Mouse (Mus musculus) retina, adult 2 months (tissue): Measurements from ENCODE around the gene Tnnt1.
"Not testable (repeated sequence)": the region's sequence is repeated elsewhere in the genome, so short reads cannot be mapped to it uniquely, and the experiment has no call there.

Experiments
- DNase-seq: peaks from one replicate; pipeline ENCODE4 v3.0.0-alpha.2; 2012; ENCODE audit warnings: low read depth, low spot score

The Tnnt1 gene

DNA sequence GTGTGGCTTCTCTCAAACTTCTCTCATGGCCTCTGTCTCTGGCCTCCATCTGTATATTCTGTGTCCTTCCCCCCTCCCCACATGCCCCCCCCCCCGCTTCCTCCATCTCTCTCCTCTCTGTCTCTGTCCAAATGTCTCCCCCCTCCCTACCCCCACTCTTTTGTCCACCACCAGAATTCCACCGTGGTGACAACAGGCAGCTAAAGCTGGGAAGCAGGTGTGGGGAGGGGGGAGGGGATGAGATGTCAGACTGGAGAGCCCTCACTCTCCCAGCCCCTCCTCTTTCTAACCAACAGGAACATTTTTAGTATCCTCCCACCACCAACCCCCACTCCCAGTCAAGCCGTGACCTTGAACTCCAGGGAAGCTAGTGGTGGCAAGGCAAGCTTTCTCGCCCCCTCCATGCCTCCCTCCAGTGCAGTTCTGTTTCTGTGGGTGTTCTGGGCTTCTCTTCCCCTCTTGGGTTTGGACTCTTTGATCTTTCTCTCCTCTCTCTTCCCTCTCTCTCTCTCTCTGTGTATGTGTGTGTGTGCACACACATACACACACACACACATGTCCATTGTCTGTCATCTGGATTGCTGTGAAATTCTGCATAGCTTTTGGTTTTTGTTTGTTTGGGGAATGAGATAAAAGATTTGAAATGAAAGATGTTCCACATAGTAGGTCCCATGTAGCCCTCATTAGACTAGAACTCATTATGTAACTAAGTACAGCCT, at the start of gene Tnnt1:
TSS of gene Tnnt1 (minus strand) at position 51 of the 719 bp plus-strand sequence.
- no peak for DNase-seq

GRCm38 (mm10) chr7:4562660-4563059, 46.5 kb upstream of the Tnnt1 start:
- no peak for DNase-seq

DNA sequence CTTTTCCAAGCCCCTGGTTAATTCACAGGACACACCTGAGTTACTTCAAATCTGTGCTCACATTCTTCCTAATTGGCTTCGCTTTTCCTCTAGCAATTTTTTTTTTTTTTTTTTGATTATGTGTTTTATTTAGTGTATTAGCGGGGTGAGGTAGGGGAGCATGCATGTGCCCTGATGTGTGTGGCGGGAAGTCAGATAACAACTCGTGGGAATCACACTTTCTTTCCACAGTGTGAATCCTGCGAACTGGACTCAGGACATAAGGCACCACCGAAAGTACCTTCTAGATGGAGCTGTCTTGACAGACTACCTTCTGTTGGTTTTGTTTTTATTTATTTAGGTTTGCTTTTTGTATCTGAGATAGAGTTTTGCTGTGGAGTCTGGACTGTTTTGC, 41.0 kb upstream of the Tnnt1 start:
- DNase-seq: no peak

DNA sequence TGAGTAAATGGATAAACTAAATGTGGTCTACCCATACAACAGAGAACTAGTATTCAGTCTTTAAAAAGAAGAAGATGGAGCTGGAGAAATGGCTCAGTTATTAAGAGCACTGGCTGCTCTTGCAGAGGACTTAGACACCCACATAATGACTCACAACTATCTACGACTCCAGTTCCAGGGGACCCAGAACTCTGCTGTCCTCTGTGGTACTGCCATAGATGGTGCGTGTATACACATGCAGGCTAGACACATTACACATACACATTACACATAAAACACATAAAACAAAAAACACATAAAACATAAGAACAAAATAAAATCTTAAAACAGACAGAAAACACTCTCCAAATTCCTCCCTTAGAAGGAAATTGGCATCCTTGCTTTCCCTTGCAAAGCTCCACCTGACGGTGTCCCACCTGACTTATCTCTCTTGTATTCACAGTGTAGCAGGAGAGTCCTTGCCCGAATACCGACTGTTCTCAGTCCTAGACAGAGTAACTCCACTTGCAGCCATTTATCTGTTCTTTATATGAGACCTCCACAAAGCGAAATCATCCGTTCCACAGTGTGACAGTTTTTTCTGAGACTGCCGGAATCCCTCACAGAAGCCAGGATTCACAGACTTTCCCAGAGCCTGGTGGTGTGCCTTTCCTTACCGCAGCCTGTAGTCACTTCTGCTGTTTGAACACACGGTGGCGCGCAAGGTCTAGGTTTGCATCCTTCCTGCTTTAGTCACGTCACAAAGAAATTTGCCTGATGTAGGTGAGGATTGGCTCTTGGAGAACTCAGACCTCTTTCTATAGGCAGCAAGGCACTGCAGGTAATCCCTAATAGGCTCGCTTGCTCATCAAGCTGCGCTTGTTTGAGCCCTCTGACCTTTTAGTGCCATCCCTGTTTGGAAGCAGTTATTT, 40.3 kb upstream of the Tnnt1 start:
- peak; percentile 63 for DNase-seq

DNA sequence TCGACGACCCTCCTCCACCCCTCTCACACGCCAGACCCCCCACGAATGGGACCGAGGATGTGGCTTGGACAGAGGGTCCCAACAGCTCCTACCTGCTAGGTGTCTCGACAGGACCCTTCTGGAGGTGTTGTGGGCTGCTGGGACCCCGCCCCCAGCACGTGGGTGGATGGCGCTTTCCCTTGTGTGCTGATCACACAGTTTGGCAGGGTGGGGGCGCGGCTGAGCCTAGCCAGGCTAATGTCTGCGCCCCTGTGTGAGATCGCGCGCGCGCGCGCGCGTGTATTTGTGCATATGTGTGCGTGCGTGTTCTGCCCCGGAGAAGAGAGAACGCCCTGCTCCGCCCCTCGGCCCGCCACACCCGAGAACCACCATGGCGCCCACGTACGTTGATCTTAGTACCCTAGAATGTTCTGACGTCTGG, 31.0 kb upstream of the Tnnt1 start, which contains the start of gene Syt5:
TSS of gene Syt5 (minus strand) at position 321 of the 421 bp plus-strand sequence.
- DNase-seq: no peak

GRCm38 (mm10) chr7:4546591-4547131, 30.5 kb upstream of the Tnnt1 start:
- no peak for DNase-seq

- no peak for DNase-seq
Measured at GRCm38 (mm10) chr7:4546050-4546449, 29.9 kb upstream of the Tnnt1 start.

- DNase-seq: no peak
Measured at GRCm38 (mm10) chr7:4542013-4542412, 25.8 kb upstream of the Tnnt1 start.

GRCm38 (mm10) chr7:4541344-4541743, 25.2 kb upstream of the Tnnt1 start:
- no peak for DNase-seq

DNA sequence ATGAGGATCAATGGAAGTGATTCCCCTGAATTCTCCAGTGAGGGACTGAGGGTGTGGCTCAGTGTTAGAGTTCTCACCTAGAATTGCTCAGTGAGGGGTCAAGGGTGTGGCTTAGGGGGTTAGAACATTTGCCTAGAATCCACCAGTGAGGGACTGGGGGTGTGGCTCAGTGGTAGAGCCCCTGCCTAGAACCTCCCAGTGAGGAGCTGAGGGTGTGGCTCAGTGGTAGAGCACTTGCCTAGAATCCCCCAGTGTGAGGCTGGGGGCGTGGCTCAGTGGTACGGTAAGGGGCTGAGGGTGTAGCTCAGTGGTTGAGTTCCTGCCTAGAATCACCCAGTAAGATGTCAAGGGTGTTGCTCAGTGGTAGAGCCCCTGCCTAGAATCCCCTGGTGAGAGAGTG, 22.8 kb upstream of the Tnnt1 start:
- no peak for DNase-seq

DNA sequence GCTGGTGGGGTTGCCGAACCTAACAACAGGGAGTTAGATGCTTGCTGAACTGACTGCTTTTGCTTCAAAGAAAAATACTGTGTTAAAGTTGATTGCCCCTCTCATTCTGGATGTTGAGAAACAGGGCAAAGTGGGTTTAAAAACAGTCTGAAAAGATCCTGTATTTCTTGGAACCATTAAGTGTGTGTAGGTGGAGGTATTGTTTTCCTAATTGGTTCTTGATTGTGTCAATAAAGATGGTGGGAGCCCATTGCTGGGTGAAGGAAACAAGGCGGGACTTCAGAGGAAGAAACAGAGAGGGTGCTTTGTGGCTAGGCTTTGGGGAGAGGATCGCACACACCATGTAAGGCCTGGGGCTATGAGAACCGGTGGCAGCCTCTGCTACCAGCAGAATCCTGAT, 21.0 kb upstream of the Tnnt1 start:
- no peak for DNase-seq

DNA sequence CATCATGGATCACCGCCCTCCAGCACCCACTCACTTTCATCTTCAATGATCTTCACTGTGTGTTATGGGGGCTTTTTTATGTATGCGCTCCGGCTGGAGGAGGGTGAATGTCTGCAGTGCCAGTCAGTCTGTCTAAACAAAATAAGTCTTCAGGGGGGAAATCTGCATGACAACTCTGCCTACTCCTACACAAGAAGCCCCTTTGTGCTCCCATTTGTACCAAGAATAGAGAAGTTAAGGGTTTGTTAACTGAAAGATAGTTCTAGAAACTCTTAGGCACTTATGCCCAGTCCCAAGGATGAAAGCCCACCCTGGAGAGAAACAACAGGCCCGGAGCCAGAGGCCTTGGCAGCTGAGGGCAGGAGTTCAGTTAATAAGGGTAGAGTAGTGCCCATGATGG, 20.2 kb upstream of the Tnnt1 start:
- no peak for DNase-seq

GRCm38 (mm10) chr7:4532005-4532729, 16.0 kb upstream of the Tnnt1 start, which contains the start of gene Dnaaf3:
Gene Dnaaf3, minus strand, starts transcription at chr7:4532453.
- DNase-seq: no peak

GRCm38 (mm10) chr7:4530166-4530565, 14.0 kb upstream of the Tnnt1 start:
- not testable (repeated sequence) for DNase-seq

DNA sequence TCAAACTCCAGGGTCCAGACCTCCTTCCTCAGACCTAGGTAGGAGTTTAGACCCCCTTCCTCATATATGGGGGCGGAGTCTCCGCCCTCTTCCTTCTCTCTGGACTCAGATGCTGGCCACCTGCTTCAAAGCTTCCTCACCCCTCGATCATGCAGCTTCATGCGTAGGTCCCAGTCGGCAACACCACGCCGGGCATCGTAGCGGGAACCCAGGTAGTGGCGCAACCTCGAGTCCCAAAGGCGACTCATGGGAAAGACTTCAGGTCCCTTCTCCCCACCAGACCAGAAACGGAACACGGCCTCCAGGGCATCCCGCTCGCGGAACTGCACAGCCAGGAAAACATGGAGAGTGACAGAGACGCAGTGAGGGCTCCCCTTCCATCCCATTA, 11.1 kb upstream of the Tnnt1 start:
- no peak for DNase-seq

GRCm38 (mm10) chr7:4526341-4527301, 10.4 kb upstream of the Tnnt1 start:
- DNase-seq: peak; percentile 49

DNA sequence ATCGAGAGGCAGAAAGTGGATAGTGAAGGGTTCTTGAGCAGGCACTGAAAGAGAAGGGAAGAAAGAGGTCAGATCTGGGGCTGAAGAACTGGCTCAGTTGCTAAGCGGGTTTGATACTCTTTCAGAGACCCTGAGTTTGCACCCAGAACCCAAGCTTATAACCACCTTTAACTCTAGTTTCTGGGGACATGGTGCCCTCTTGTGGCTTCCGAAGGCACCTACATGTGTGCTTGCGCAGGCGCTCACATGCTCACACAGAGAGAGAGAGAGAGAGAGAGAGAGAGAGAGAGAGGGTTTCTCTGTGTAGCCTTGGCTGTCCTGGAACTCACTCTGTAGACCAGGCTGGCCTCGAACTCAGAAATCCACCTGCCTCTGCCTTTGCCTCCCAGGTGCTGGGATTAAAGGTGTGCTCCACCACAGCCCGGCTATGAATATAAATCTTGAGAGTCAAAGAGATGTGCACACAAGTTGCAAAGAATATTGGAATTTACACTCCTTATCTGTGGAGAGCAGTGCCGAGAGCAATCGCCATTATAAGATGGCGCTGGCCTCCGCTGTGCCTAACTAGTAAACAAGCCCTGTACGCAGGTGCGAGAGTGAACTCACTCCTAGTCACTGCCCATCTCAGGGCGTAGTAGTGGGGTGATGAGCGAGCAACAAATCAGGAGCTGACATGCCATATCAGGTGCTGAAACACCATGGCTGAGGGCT, 8.2 kb upstream of the Tnnt1 start, which contains the start of gene Tnni3:
TSS of gene Tnni3 (minus strand) at position 18 of the 711 bp plus-strand sequence.
- peak; percentile 50 for DNase-seq

DNA sequence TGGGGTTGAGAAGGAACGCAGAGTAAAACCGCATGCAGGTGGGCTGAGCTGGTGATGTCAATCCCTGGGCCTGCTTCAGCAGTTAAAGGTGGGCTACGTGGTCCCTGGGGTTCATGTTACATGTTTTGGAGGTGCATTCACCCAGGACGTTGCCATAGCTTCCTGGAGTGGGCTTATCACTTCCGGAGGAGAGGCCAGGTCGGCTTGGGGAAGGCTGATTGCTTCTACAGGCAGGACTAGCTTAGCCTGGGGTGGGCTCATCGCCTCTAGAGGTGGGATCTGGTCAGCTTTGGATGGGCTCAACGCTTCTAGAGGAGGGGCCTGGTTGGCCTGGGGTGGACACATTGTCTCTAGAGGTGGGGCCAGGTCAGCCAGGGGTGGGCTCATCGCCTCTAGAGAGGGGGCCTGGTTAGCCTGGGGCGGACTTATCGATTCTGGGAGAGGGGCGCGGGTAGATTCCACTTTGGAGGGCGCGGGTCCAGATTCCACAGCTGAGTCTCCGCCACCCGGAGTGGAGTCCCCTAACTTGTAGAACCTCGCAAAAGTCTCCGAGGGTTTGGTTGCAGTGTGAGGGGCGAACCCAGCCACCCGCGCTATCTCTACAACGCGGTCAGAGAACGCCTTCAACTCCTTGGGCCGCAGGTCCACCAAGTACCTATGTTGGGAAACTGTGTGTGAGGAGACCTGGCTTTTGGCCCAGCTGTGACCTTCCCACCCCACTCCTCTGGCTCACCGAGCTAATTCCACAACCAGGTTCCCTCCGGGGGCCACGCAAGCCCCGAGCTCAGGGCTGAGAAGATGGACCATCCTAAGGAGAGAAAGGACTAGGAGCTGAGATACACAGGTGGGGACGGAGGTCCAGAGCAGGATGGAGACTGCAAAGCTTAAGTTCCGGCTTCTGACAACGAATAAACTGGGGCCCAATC, 7.3 kb upstream of the Tnnt1 start:
- no peak for DNase-seq

DNA sequence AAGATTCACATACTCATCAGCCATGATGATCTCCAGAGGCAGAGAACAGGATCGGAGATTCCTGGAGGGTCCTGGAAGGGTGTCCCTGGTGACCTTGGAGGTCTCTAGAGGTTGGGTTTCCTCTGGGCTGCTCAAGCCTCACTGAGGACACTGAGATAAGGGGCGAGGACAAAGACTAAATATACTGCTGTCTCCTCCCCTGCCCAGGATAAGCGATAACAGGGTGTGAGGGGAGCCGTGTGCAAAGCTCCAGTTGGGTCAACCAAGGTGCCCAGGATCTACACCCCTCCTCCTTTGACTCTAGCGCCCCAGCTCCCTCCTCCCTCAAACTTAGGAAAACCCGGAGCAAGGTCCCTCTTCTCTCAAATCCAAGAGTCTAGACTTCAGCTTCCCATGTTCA, 6.1 kb upstream of the Tnnt1 start:
- no peak for DNase-seq
